Mouse (Mus musculus) left cerebral cortex, postnatal 10 days (tissue): ENCODE data around the gene Mbnl3. TPM values are rescaled to one million over a fixed set of nuclear protein-coding genes. Genes with fewer than 3 reads are reported as not detected.

ENCODE experiments used
- microRNA-seq: library from miRNA; unstranded; fragments of <30 nt; microRNA quantifications from one replicate; pipeline ENCODE4 v1.2.0, GENCODE M21; 2022
- total RNA-seq, 2 experiments: library from RNA; stranded (reverse); gene quantifications; 2 replicates each; pipeline ENCODE4 v1.2.3; 2021

Mbnl3 gene
- total RNA-seq, 2 experiments from 2014 or later = 0.17 to 0.18 TPM

Small RNA genes lying within 50 kb of the gene (microRNA-seq; reads per million reads assigned to microRNA genes)
- not detected for gene Gm23417

Other genes starting within 250 kb of the Mbnl3 start
- 10 to 100 TPM; 28.8 to 29.9 TPM for gene Rap2c, start 188.5 kb downstream of the Mbnl3 start, total RNA-seq